Mouse (Mus musculus): ENCODE data around the gene Col24a1. TPM values are rescaled to one million over a fixed set of nuclear protein-coding genes. Genes with fewer than 3 reads are reported as not detected.

Gene Col24a1
- polyA plus RNA-seq, 1 experiment from 2014 or later: 0.40 TPM

GRCm38 (mm10) chr3:145575743-145576481 is 283.6 kb downstream of the Col24a1 start, which contains the start of gene Znhit6:
TSS of gene Znhit6 (plus strand) at chr3:145576205.
- peak; percentile 96 for DNase-seq (ENCODE audit: low spot score)
- Histone ChIP-seq H3K27me3 (ENCODE audit: control insufficient read depth, insufficient read depth, low read length) (no peaks in the 10 kb centered on the region), H3K4me2 (replicated peaks; ENCODE audit: low read depth, low read length) (peak within 1 kb of the TSS; percentile 74), H3K9ac (ENCODE audit: low read depth, low read length) (peak within 1 kb of the TSS; percentile 74), H3K9me3 (ENCODE audit: control insufficient read depth, low read length) (no peaks in the 10 kb centered on the region), H3K36me3 (ENCODE audit: control insufficient read depth, insufficient read depth, low read length) (peaks cover 9% of the 10 kb centered on the region), H3K4me3 (ENCODE audit: low read depth, low read length) (peak within 1 kb of the TSS; percentile 87), H3K27ac (ENCODE audit: low read depth, low read length) (peak within 1 kb of the TSS; percentile 60; the same call in 1 of the 2 replicates), H3K4me1 (replicated peaks; ENCODE audit: control insufficient read depth, insufficient read depth, low read length) (peaks cover 3% of the 10 kb centered on the region; the same call in 1 of the 2 replicates)
- 6% methylated on average over 37 of the region's 37 CpGs for WGBS
- ATAC-seq (ENCODE audit: low FRiP score): peak; percentile 92

GRCm38 (mm10) chr3:145576482-145576822 is 284.2 kb downstream of the Col24a1 start:
- Histone ChIP-seq H3K9ac (ENCODE audit: low read depth, low read length) (peak overlapping the region; percentile 74), H3K27ac (ENCODE audit: low read depth, low read length) (peak overlapping the region; percentile 60; the same call in 1 of the 2 replicates)
- no peak for ATAC-seq (ENCODE audit: low FRiP score)

DNA sequence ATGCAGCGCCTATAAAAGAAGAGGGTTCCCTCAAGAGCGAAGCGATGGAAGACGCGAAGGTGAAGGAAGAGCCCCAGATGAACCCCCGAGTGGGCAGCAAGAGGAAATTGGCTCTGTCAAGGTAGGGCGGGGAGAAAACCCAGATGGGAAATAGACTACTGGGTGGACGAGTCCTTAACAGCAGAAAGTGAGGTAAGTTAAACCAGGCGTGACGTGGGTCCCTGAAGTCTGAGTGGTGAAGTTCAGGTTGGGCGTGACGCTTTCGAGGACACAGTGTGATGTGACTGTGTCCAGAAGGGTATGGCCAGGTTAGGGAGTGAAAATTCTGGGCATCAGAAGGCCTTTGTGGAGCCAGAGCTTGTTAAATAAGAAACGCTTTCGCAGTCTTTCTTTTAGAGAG is 284.6 kb downstream of the Col24a1 start:
- peaks cover 9% of the 10 kb centered on the region for H3K36me3 ChIP-seq (ENCODE audit: control insufficient read depth, insufficient read depth, low read length)
- WGBS: 30% methylated on average over 15 of the region's 15 CpGs
- H3K27me3 ChIP-seq (ENCODE audit: control insufficient read depth, insufficient read depth, low read length): no peaks in the 10 kb centered on the region
- DNase-seq (ENCODE audit: low spot score) (no peak), ATAC-seq (ENCODE audit: low FRiP score) (no peak)
- H3K4me3 ChIP-seq (ENCODE audit: low read depth, low read length): peak overlapping the region; percentile 87
- H3K9ac ChIP-seq (ENCODE audit: low read depth, low read length): peak overlapping the region; percentile 74
- peak overlapping the region; percentile 74 for H3K4me2 ChIP-seq (replicated peaks; ENCODE audit: low read depth, low read length)
- peaks cover 3% of the 10 kb centered on the region; the same call in 1 of the 2 replicates for H3K4me1 ChIP-seq (replicated peaks; ENCODE audit: control insufficient read depth, insufficient read depth, low read length)
- H3K27ac ChIP-seq (ENCODE audit: low read depth, low read length): no peak overlapping the region
- no peaks in the 10 kb centered on the region for H3K9me3 ChIP-seq (ENCODE audit: control insufficient read depth, low read length)

More at GRCm38 (mm10) chr3:145576482-145576822, 284.2 kb downstream of the Col24a1 start:
- Histone ChIP-seq H3K4me1 (replicated peaks; ENCODE audit: control insufficient read depth, insufficient read depth, low read length) (peaks cover 3% of the 10 kb centered on the region; the same call in 1 of the 2 replicates), H3K4me2 (replicated peaks; ENCODE audit: low read depth, low read length) (peak overlapping the region; percentile 74), H3K9me3 (ENCODE audit: control insufficient read depth, low read length) (no peaks in the 10 kb centered on the region), H3K4me3 (ENCODE audit: low read depth, low read length) (peak overlapping the region; percentile 87), H3K36me3 (ENCODE audit: control insufficient read depth, insufficient read depth, low read length) (peaks cover 9% of the 10 kb centered on the region), H3K27me3 (ENCODE audit: control insufficient read depth, insufficient read depth, low read length) (no peaks in the 10 kb centered on the region)
- no peak for DNase-seq (ENCODE audit: low spot score)
- WGBS: 0% methylated on average over 11 of the region's 11 CpGs

- H3K27ac ChIP-seq (ENCODE audit: low read depth, low read length): no peak overlapping the region
- no peaks in the 10 kb centered on the region for H3K27me3 ChIP-seq (ENCODE audit: control insufficient read depth, insufficient read depth, low read length)
- WGBS: 84% methylated on average over 4 of the region's 4 CpGs
- H3K9ac ChIP-seq (ENCODE audit: low read depth, low read length): no peak overlapping the region
- no peaks in the 10 kb centered on the region for H3K4me1 ChIP-seq (replicated peaks; ENCODE audit: control insufficient read depth, insufficient read depth, low read length)
- no peak for DNase-seq (ENCODE audit: low spot score)
- H3K36me3 ChIP-seq (ENCODE audit: control insufficient read depth, insufficient read depth, low read length): peaks cover 9% of the 10 kb centered on the region
- no peak overlapping the region for H3K4me3 ChIP-seq (ENCODE audit: low read depth, low read length)
- H3K9me3 ChIP-seq (ENCODE audit: control insufficient read depth, low read length): no peaks in the 10 kb centered on the region
- ATAC-seq (ENCODE audit: low FRiP score): no peak
- no peak overlapping the region for H3K4me2 ChIP-seq (replicated peaks; ENCODE audit: low read depth, low read length)
Observed at GRCm38 (mm10) chr3:145583043-145583442, 290.8 kb downstream of the Col24a1 start.

DNA sequence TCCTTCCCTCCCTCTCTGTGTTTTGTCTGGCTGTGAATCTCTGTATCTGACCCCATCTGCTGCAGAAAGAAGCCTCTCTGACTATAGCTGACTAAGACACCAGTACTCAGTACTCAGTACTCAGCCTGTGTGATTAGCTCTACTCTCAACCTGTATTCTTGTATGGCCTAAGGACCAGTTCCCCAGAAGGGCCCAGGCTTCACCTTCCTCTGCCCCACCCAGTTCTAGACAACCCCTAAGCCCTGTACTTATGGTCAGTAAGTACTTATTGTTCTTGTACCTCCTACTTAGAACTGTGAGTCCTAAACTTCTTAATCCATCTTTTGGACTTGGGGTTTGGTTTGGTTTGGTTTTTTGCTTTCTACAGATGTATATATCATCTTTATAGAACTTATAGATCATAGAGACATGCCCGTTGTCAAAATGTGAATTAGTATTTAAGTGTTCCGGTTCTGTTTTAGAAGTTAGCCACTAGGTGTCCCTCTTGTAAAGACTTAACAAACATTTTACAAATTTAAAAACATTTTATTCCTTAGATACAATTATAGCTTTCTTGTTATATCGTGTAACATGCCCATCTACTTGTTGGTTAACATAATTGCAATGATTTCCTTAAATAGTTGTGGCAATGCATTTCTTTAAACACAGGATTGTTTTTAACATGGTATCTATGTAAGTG is 291.4 kb downstream of the Col24a1 start:
- DNase-seq (ENCODE audit: low spot score) (no peak), ATAC-seq (ENCODE audit: low FRiP score) (no peak)
- Histone ChIP-seq H3K27ac (ENCODE audit: low read depth, low read length) (no peak overlapping the region), H3K9me3 (ENCODE audit: control insufficient read depth, low read length) (no peaks in the 10 kb centered on the region), H3K4me1 (replicated peaks; ENCODE audit: control insufficient read depth, insufficient read depth, low read length) (no peaks in the 10 kb centered on the region), H3K27me3 (ENCODE audit: control insufficient read depth, insufficient read depth, low read length) (no peaks in the 10 kb centered on the region), H3K4me2 (replicated peaks; ENCODE audit: low read depth, low read length) (no peak overlapping the region), H3K36me3 (ENCODE audit: control insufficient read depth, insufficient read depth, low read length) (peaks cover 6% of the 10 kb centered on the region), H3K9ac (ENCODE audit: low read depth, low read length) (no peak overlapping the region), H3K4me3 (ENCODE audit: low read depth, low read length) (no peak overlapping the region)
- 78% methylated on average over 3 of the region's 3 CpGs for WGBS

DNA sequence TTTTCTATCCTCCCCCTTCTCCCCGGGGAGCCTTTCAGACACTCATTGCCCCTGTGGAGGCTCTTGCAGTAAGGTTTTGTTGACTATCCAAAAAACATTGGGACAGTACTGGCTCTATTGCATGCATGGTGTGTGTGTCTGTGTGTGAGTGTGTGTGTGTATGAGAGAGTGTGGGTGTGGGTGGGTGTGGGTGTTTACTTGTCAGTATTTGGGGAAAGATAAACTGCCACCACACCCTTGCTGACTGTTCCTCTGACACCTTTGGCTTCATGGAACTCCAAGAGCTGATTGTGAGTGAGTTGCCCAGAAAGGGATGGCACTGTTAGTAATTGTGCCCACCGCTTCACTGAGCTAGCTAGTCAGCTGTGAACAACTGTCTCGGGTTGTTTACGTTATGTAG is 298.3 kb downstream of the Col24a1 start:
- H3K4me2 ChIP-seq (replicated peaks; ENCODE audit: low read depth, low read length): no peak overlapping the region
- DNase-seq (ENCODE audit: low spot score): no peak
- no peak overlapping the region for H3K9ac ChIP-seq (ENCODE audit: low read depth, low read length)
- no peaks in the 10 kb centered on the region for H3K27me3 ChIP-seq (ENCODE audit: control insufficient read depth, insufficient read depth, low read length)
- no peak overlapping the region for H3K4me3 ChIP-seq (ENCODE audit: low read depth, low read length)
- no peaks in the 10 kb centered on the region for H3K4me1 ChIP-seq (replicated peaks; ENCODE audit: control insufficient read depth, insufficient read depth, low read length)
- H3K36me3 ChIP-seq (ENCODE audit: control insufficient read depth, insufficient read depth, low read length): no peaks in the 10 kb centered on the region
- H3K9me3 ChIP-seq (ENCODE audit: control insufficient read depth, low read length): no peaks in the 10 kb centered on the region
- ATAC-seq (ENCODE audit: low FRiP score): no peak
- H3K27ac ChIP-seq (ENCODE audit: low read depth, low read length): no peak overlapping the region
- 95% methylated on average over 4 of the region's 4 CpGs for WGBS

DNA sequence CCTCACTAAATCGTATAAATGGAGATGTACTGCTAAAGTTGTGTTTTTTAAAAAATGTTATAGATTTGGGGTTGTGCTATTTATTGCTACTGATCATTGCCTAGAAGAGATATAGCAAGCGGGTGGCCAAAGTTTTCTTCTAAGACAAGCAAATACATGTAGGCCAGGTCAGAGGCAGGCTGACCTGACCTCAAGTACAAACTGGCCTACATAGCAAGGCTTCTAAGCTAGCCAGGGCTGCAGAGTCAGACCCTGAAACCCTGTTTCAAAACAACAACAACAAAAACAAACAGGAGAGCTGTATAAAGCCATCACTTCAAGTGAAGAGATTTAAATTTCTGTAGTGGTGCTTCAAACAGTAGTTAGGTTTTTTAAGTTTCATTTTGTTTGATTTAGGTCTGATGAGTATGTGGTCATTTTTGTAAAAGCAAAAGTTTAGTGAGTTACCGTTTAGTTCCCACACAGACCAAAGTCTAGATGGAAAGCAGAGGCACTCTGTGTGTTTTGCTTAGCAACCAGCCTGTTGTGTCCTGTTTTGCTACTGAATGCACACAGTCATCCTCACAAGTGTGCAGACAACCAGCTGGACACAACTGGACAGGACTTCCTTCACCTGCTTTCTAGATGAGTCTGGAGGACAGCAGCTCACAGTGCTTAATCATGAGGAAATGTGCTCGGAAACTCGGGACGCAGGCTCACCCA is 299.7 kb downstream of the Col24a1 start:
- H3K9me3 ChIP-seq (ENCODE audit: control insufficient read depth, low read length): no peaks in the 10 kb centered on the region
- H3K9ac ChIP-seq (ENCODE audit: low read depth, low read length): no peak overlapping the region
- H3K36me3 ChIP-seq (ENCODE audit: control insufficient read depth, insufficient read depth, low read length): no peaks in the 10 kb centered on the region
- no peak overlapping the region for H3K4me2 ChIP-seq (replicated peaks; ENCODE audit: low read depth, low read length)
- H3K4me3 ChIP-seq (ENCODE audit: low read depth, low read length): no peak overlapping the region
- WGBS: 96% methylated on average over 6 of the region's 6 CpGs
- H3K27me3 ChIP-seq (ENCODE audit: control insufficient read depth, insufficient read depth, low read length): no peaks in the 10 kb centered on the region
- DNase-seq (ENCODE audit: low spot score) (no peak), ATAC-seq (ENCODE audit: low FRiP score) (no peak)
- no peaks in the 10 kb centered on the region for H3K4me1 ChIP-seq (replicated peaks; ENCODE audit: control insufficient read depth, insufficient read depth, low read length)
- H3K27ac ChIP-seq (ENCODE audit: low read depth, low read length): no peak overlapping the region

GRCm38 (mm10) chr3:145595354-145595753 is 303.1 kb downstream of the Col24a1 start:
- Histone ChIP-seq H3K4me1 (replicated peaks; ENCODE audit: control insufficient read depth, insufficient read depth, low read length) (no peaks in the 10 kb centered on the region), H3K9ac (ENCODE audit: low read depth, low read length) (no peak overlapping the region), H3K36me3 (ENCODE audit: control insufficient read depth, insufficient read depth, low read length) (no peaks in the 10 kb centered on the region), H3K27ac (ENCODE audit: low read depth, low read length) (no peak overlapping the region), H3K9me3 (ENCODE audit: control insufficient read depth, low read length) (no peaks in the 10 kb centered on the region), H3K27me3 (ENCODE audit: control insufficient read depth, insufficient read depth, low read length) (no peaks in the 10 kb centered on the region), H3K4me3 (ENCODE audit: low read depth, low read length) (no peak overlapping the region), H3K4me2 (replicated peaks; ENCODE audit: low read depth, low read length) (no peak overlapping the region)
- DNase-seq (ENCODE audit: low spot score): no peak
- no peak for ATAC-seq (ENCODE audit: low FRiP score)
- WGBS: 94% methylated on average over 6 of the region's 6 CpGs
